Mouse (Mus musculus) forebrain, embryonic 11.5 days (tissue): ENCODE data around the gene Mis18bp1. TPM values are rescaled to one million over a fixed set of nuclear protein-coding genes. Genes with fewer than 3 reads are reported as not detected.

Source experiments
- polyA plus RNA-seq: library from polyadenylated mRNA; unstranded; fragments of >200 nt; fragmentation: Nextera tagmentation; extraction: Ambion mirVana; gene quantifications from 2 replicates; pipeline ENCODE4 v1.2.1, GENCODE M21; 2014

The Mis18bp1 gene
- polyA plus RNA-seq, 1 experiment from 2014 or later: 92.6 TPM

Other genes with a start within 250 kb of the Mis18bp1 start
- gene Klhl28, start 207.1 kb downstream of the Mis18bp1 start, polyA plus RNA-seq: 13.7 and 14.2 TPM in 2 replicates
- gene Togaram1, start 206.8 kb downstream of the Mis18bp1 start, polyA plus RNA-seq: 26.5 and 27.2 TPM in 2 replicates
- gene Prpf39, start 136.3 kb downstream of the Mis18bp1 start, polyA plus RNA-seq: 68.3 and 74.5 TPM in 2 replicates
- 656 and 721 TPM in 2 replicates for gene Fkbp3, start 98.6 kb downstream of the Mis18bp1 start, polyA plus RNA-seq
- gene Fancm, start 97.0 kb downstream of the Mis18bp1 start, polyA plus RNA-seq: 12.1 and 13.2 TPM in 2 replicates
- not detected in 2 replicates for gene Wdr20rt, start 52.9 kb upstream of the Mis18bp1 start, polyA plus RNA-seq